Mouse (Mus musculus): ENCODE results near the gene Zcchc17. TPM values are rescaled to one million over a fixed set of nuclear protein-coding genes. Genes with fewer than 3 reads are reported as not detected.

Zcchc17 gene
- polyA plus RNA-seq, 2 experiments from 2014 or later, result 70.6 to 72.2 TPM

- ATAC-seq, result no peak
Measured at GRCm38 (mm10) chr4:130316691-130317090, 43.1 kb downstream of the Zcchc17 start.

GRCm38 (mm10) chr4:130315771-130316527 is 43.8 kb downstream of the Zcchc17 start:
- no peak for ATAC-seq

DNA sequence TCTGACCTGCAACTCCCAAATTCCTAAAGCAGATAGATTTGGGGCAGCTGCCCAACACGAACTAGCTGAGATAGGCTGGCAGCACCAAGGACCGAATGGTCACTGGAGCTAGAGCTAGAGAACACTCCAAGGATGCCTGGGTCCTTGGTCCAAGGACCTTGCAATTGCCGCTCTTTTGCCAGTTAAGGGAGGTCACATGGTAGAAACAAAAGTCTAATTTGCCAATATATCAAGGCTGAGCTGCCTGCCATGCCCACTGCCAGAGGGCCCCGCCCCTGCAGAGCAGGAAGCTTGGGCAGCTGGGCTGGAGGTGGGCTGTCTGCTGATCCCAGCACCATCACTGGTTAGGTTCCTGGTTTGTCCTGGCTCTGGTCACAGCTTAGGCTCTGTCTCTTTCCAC is 46.2 kb downstream of the Zcchc17 start:
- ATAC-seq, result no peak

DNA sequence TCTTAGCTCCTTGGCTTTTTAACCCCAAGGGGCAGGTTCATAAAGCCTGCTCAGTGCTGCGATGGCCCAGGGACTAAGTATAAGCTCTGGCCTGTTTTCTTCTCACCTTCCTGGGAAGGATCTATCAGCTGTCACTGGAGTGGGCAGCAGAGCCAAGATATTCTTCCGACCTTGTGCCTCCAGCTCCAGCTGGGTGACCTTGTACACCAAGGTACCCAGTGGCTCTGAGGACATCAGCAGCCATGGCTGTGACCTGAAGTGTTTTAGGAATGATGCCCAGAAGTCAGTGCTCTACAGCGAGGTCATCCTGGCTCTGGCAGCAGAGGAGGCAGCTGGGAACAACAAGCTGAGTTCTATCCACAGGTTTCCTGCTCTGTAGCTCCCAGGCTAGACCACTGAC is 47.2 kb downstream of the Zcchc17 start:
- ATAC-seq, result no peak

DNA sequence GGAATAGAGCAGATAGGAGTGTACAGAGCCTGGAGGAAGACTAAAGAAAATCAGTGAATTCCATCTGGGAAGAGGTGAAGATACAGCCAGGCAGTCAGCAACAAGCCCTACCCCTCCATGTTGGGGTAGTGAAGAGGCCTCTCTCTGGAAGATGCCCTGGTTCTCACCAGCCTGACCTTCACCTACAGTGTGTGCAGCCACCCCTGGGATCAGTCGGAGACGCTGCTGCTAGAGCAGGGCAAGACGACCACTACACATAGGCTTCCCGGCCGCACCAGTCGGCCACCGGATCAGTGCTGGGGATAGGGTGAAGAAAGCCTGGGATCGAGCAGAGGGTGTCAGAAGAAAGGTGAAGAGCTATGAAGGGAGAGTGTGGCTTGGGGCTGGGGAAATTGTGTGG is 50.5 kb downstream of the Zcchc17 start:
- no peak for ATAC-seq

- no peak for ATAC-seq
Measured at GRCm38 (mm10) chr4:130308231-130309081, 51.3 kb downstream of the Zcchc17 start, which contains the start of the genes Fabp3 and Gm10570. Gene Fabp3 (plus strand): TSS chr4:130308595. Gene Gm10570 (minus strand): TSS chr4:130308674.

GRCm38 (mm10) chr4:130307851-130308230 is 51.9 kb downstream of the Zcchc17 start:
- no peak for ATAC-seq

DNA sequence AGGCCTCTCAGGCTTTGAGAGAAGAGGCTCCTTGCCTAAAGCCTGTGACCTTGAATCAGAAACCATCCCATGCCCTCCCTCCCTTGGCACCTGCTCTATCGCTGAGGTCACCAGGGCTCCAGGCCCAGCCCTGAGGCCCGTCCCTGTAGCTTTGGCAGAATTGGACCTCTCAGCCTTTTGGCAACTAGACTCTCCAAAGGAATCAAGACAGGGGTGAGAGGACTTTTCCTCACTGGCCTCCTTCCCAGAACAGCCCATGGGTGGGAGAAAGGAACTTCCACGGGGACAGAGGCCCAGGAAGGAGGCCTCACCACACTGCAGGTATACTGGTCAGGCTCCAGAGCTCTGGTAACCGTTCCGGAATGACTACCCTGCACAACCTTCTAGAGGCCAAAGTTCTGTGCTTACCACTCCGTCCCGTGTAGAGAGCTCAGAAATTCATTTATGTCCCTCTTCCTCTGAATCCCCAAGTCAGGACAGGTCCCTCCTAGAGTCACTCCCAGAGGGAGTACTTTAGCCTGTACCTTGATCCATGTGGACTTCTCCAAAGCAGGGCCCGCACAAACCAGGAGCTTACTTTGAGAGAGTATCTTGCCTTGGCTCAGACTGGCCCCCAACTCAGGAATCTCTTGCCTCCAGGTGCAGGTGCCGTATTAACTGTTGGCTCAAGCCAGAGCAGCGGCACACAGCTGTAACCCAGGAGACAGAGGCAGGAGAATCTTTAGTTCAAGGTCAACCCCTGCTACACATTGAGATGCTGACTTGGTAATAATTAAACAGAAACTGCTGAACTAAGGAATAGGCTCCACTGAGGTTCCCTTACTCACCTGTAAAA is 52.7 kb downstream of the Zcchc17 start:
- ATAC-seq, result no peak

GRCm38 (mm10) chr4:130304746-130305145 is 55.0 kb downstream of the Zcchc17 start:
- no peak for ATAC-seq

DNA sequence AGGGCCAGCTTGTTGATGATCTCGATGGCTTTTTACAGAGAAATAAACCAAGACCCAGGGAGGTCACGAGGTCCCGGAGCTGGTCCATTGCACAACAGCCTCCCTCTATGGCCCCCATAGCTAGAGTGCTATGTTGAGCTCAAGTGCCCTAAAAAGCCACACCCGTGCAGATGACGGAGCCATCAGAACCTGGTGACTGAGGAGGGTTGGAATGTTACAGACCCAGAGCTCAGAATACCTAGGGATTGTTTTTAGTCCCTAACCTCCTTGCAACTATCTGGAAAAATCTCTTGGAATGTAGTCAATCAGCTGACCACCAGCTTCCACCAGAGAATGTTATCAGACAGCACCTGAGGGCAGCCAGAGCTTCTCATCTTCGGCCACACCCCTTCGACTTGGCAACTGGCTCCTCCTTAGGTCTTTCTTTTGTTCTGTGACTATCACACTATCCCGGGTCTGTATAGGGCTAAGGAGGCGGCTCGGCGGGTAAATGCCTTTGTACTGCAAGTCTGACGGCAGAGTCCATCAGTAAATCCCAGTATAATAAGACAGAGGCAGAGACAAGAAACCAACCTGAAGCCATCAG is 57.4 kb downstream of the Zcchc17 start:
- ATAC-seq, result no peak

- no peak for ATAC-seq
Measured at GRCm38 (mm10) chr4:130299629-130300018, 60.1 kb downstream of the Zcchc17 start.

GRCm38 (mm10) chr4:130298877-130299628 is 60.7 kb downstream of the Zcchc17 start:
- ATAC-seq, result no peak

DNA sequence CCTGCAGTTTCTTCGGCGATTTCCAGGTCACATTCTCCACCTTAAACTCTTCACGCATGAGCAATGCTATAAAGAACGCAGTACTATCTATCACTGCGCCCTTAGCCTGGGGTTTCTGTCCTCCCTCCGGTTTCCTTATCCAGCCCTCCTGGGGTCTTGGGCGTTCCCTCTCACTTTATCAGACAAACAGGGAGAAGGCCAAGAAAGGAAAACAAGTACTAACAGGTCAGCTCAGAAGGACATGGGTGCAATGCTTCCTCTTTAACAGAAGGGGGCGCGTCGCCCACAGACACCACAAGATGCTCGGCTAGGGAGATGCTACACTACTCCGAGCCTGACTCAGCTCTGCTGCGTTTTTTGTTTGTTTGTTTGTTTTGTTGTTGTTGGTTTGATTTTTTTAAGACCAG is 62.6 kb downstream of the Zcchc17 start:
- ATAC-seq, result no peak

GRCm38 (mm10) chr4:130296243-130296965 is 63.3 kb downstream of the Zcchc17 start:
- ATAC-seq, result no peak

- no peak for ATAC-seq
Measured at GRCm38 (mm10) chr4:130295047-130295745, 64.5 kb downstream of the Zcchc17 start.

GRCm38 (mm10) chr4:130294513-130294912 is 65.2 kb downstream of the Zcchc17 start:
- no peak for ATAC-seq

DNA sequence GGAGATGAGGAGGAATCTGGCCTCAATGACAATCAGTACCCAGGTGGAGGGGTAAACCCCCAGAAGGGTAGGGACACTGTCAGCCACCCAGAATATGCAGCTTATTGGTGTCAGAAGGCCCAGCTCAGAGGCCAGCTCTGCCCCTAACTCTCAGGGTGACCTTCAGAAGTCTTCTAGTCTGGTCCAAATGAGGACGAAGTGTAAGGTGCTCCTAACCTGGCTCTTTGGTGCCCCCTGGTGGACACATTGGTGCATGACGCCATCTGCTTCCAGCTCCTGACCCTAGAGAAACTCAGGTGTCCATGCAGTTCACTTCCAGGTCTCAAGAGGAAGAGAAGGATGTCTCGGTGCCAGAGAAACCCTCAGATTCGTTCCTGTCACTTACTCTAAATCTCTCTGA is 67.5 kb downstream of the Zcchc17 start:
- no peak for ATAC-seq

- ATAC-seq, result no peak
Measured at GRCm38 (mm10) chr4:130289824-130290223, 69.9 kb downstream of the Zcchc17 start.

- no peak for ATAC-seq
Measured at GRCm38 (mm10) chr4:130286531-130286930, 73.2 kb downstream of the Zcchc17 start.

- ATAC-seq, result no peak
Measured at GRCm38 (mm10) chr4:130283826-130284225, 75.9 kb downstream of the Zcchc17 start.

Measured in activated CD4-positive, CD25-positive, alpha-beta regulatory T cell, adult 4 months (primary cell).